Mouse (Mus musculus): Measurements from ENCODE around the gene Ret. TPM values are rescaled to one million over a fixed set of nuclear protein-coding genes. Genes with fewer than 3 reads are reported as not detected.

Gene Ret
- polyA plus RNA-seq, 1 experiment from 2014 or later: 11.1 TPM

- Histone ChIP-seq H3K36me3 (ENCODE audit: insufficient read depth, low read length) (no peaks in the 10 kb centered on the region), H3K27me3 (ENCODE audit: insufficient read depth, low read length) (no peaks in the 10 kb centered on the region), H3K27ac (no peak overlapping the region), H3K9ac (ENCODE audit: low read depth, low read length) (no peak overlapping the region), H3K9me3 (replicated peaks; ENCODE audit: low read length) (no peaks in the 10 kb centered on the region), H3K4me3 (replicated peaks; ENCODE audit: low read depth, low read length) (no peak overlapping the region), H3K4me1 (replicated peaks; ENCODE audit: insufficient read depth, low read length) (no peaks in the 10 kb centered on the region), H3K4me2 (ENCODE audit: low read length) (no peak overlapping the region)
- TF ChIP-seq CTCF (IDR thresholded peaks at IDR 0.05; ENCODE audit: low read depth): no peak
- ATAC-seq (replicated peaks; ENCODE audit: low FRiP score, low read depth): no peak
- DNase-seq (ENCODE audit: low spot score): no peak
- 68% methylated on average over 2 of the region's 2 CpGs for WGBS
Observed at GRCm38 (mm10) chr6:118130022-118130421, 67.5 kb downstream of the Ret start.

- no peak overlapping the region for H3K4me2 ChIP-seq (ENCODE audit: low read length)
- 0 out of 2 replicates have a peak, but pooled peaks cover 9% of the 10 kb centered on the region for H3K36me3 ChIP-seq (ENCODE audit: insufficient read depth, low read length)
- DNase-seq (ENCODE audit: low spot score) (peak; percentile 46), ATAC-seq (replicated peaks; ENCODE audit: low FRiP score, low read depth) (no peak)
- WGBS: 61% methylated on average over 6 of the region's 6 CpGs
- no peaks in the 10 kb centered on the region for H3K27me3 ChIP-seq (ENCODE audit: insufficient read depth, low read length)
- no peaks in the 10 kb centered on the region for H3K4me1 ChIP-seq (replicated peaks; ENCODE audit: insufficient read depth, low read length)
- H3K9me3 ChIP-seq (replicated peaks; ENCODE audit: low read length): no peaks in the 10 kb centered on the region
- no peak overlapping the region for H3K4me3 ChIP-seq (replicated peaks; ENCODE audit: low read depth, low read length)
- TF ChIP-seq CTCF (IDR thresholded peaks at IDR 0.05; ENCODE audit: low read depth): no peak
- H3K9ac ChIP-seq (ENCODE audit: low read depth, low read length): no peak overlapping the region
- H3K27ac ChIP-seq: no peak overlapping the region
Observed at GRCm38 (mm10) chr6:118127827-118128487, 69.6 kb downstream of the Ret start.

- no peak overlapping the region for H3K27ac ChIP-seq
- TF ChIP-seq CTCF (IDR thresholded peaks at IDR 0.05; ENCODE audit: low read depth): no peak
- H3K4me2 ChIP-seq (ENCODE audit: low read length): no peak overlapping the region
- H3K4me3 ChIP-seq (replicated peaks; ENCODE audit: low read depth, low read length): no peak overlapping the region
- 65% methylated on average over 7 of the region's 7 CpGs for WGBS
- DNase-seq (ENCODE audit: low spot score) (no peak), ATAC-seq (replicated peaks; ENCODE audit: low FRiP score, low read depth) (no peak)
- no peaks in the 10 kb centered on the region for H3K27me3 ChIP-seq (ENCODE audit: insufficient read depth, low read length)
- H3K9ac ChIP-seq (ENCODE audit: low read depth, low read length): no peak overlapping the region
- 0 out of 2 replicates have a peak, but pooled peaks cover 16% of the 10 kb centered on the region for H3K36me3 ChIP-seq (ENCODE audit: insufficient read depth, low read length)
- no peaks in the 10 kb centered on the region for H3K9me3 ChIP-seq (replicated peaks; ENCODE audit: low read length)
- H3K4me1 ChIP-seq (replicated peaks; ENCODE audit: insufficient read depth, low read length): no peaks in the 10 kb centered on the region
Observed at GRCm38 (mm10) chr6:118127198-118127597, 70.3 kb downstream of the Ret start.

- H3K4me2 ChIP-seq (ENCODE audit: low read length): no peak overlapping the region
- H3K4me1 ChIP-seq (replicated peaks; ENCODE audit: insufficient read depth, low read length): no peaks in the 10 kb centered on the region
- TF ChIP-seq CTCF (IDR thresholded peaks at IDR 0.05; ENCODE audit: low read depth): no peak
- DNase-seq (ENCODE audit: low spot score) (no peak), ATAC-seq (replicated peaks; ENCODE audit: low FRiP score, low read depth) (no peak)
- H3K36me3 ChIP-seq (ENCODE audit: insufficient read depth, low read length): 0 out of 2 replicates have a peak, but pooled peaks cover 22% of the 10 kb centered on the region
- H3K9me3 ChIP-seq (replicated peaks; ENCODE audit: low read length): no peaks in the 10 kb centered on the region
- H3K9ac ChIP-seq (ENCODE audit: low read depth, low read length): no peak overlapping the region
- no peak overlapping the region for H3K4me3 ChIP-seq (replicated peaks; ENCODE audit: low read depth, low read length)
- no peaks in the 10 kb centered on the region for H3K27me3 ChIP-seq (ENCODE audit: insufficient read depth, low read length)
- H3K27ac ChIP-seq: no peak overlapping the region
Observed at GRCm38 (mm10) chr6:118126577-118126976, 70.9 kb downstream of the Ret start.

- ATAC-seq (replicated peaks; ENCODE audit: low FRiP score, low read depth) (no peak), DNase-seq (ENCODE audit: low spot score) (no peak)
- no peak overlapping the region for H3K4me3 ChIP-seq (replicated peaks; ENCODE audit: low read depth, low read length)
- no peak overlapping the region for H3K4me2 ChIP-seq (ENCODE audit: low read length)
- 0 out of 2 replicates have a peak, but pooled peaks cover 24% of the 10 kb centered on the region for H3K36me3 ChIP-seq (ENCODE audit: insufficient read depth, low read length)
- H3K9ac ChIP-seq (ENCODE audit: low read depth, low read length): no peak overlapping the region
- no peaks in the 10 kb centered on the region for H3K9me3 ChIP-seq (replicated peaks; ENCODE audit: low read length)
- no peak for TF ChIP-seq CTCF (IDR thresholded peaks at IDR 0.05; ENCODE audit: low read depth)
- WGBS: 91% methylated on average over 1 of the region's 1 CpGs
- no peak overlapping the region for H3K27ac ChIP-seq
- no peaks in the 10 kb centered on the region for H3K4me1 ChIP-seq (replicated peaks; ENCODE audit: insufficient read depth, low read length)
- no peaks in the 10 kb centered on the region for H3K27me3 ChIP-seq (ENCODE audit: insufficient read depth, low read length)
Observed at GRCm38 (mm10) chr6:118122767-118123166, 74.8 kb downstream of the Ret start.

GRCm38 (mm10) chr6:118111810-118112209, 85.7 kb downstream of the Ret start:
- ATAC-seq (replicated peaks; ENCODE audit: low FRiP score, low read depth) (no peak), DNase-seq (ENCODE audit: low spot score) (no peak)
- H3K4me1 ChIP-seq (replicated peaks; ENCODE audit: insufficient read depth, low read length): no peaks in the 10 kb centered on the region
- H3K36me3 ChIP-seq (ENCODE audit: insufficient read depth, low read length): peaks cover 5% of the 10 kb centered on the region; the same call in 1 of the 2 replicates
- no peaks in the 10 kb centered on the region for H3K27me3 ChIP-seq (ENCODE audit: insufficient read depth, low read length)
- H3K27ac ChIP-seq: no peak overlapping the region
- H3K9me3 ChIP-seq (replicated peaks; ENCODE audit: low read length): no peaks in the 10 kb centered on the region
- no peak overlapping the region for H3K9ac ChIP-seq (ENCODE audit: low read depth, low read length)
- peak; percentile 44; the same call in 1 of the 2 replicates for TF ChIP-seq CTCF (IDR thresholded peaks at IDR 0.05; ENCODE audit: low read depth)
- no peak overlapping the region for H3K4me3 ChIP-seq (replicated peaks; ENCODE audit: low read depth, low read length)
- no peak overlapping the region for H3K4me2 ChIP-seq (ENCODE audit: low read length)
- 45% methylated on average over 1 of the region's 1 CpGs for WGBS

Other genes starting within 250 kb of the Ret start
- 1.4 TPM in 2 replicates for gene Rasgef1a, start 186.3 kb downstream of the Ret start, polyA plus RNA-seq (2015; fragmentation: Nextera tagmentation; extraction: Ambion mirVana)
- gene Csgalnact2, start 58.6 kb downstream of the Ret start, polyA plus RNA-seq (2015; fragmentation: Nextera tagmentation; extraction: Ambion mirVana): 19.7 and 20.1 TPM in 2 replicates
- gene Bms1, start 221.8 kb upstream of the Ret start, polyA plus RNA-seq (2015; fragmentation: Nextera tagmentation; extraction: Ambion mirVana): 20.5 and 24.3 TPM in 2 replicates

Data from kidney, postnatal 0 days (tissue).